Mouse (Mus musculus) CH12.LX (cell line): Measurements from ENCODE around the gene H2-DMa. TPM values are rescaled to one million over a fixed set of nuclear protein-coding genes. Genes with fewer than 3 reads are reported as not detected.

Experiments used
- DNase-seq: peaks from one replicate; pipeline ENCODE4 v3.0.0-alpha.2; 2013; ENCODE audit errors: extremely low read depth
- H3K27ac ChIP-seq: 2 replicates; pipeline ENCODE4 v1.5.1; 2012; ENCODE audit warnings: low read depth, mild to moderate bottlenecking, control low read depth, moderate library complexity; ENCODE audit not compliant: insufficient read depth
- H3K27me3 ChIP-seq: replicated peaks from 2 replicates; pipeline ENCODE3; 2012; ENCODE audit warnings: inconsistent platforms
- H3K36me3 ChIP-seq, 2 experiments: replicated peaks in 1 of 2; 2 replicates each; pipeline versions ENCODE3 to v1.6.1; 2012; ENCODE audit warnings: inconsistent platforms in 1 of 2, low read length in 1 of 2, mild to moderate bottlenecking in 1 of 2, mixed read lengths in 1 of 2, moderate library complexity in 1 of 2; ENCODE audit not compliant: control insufficient read depth in 1 of 2, insufficient read depth in 1 of 2
- H3K4me1 ChIP-seq, 2 experiments: 2 replicates each; pipeline ENCODE4 v1.6.1; 2012; ENCODE audit warnings: inconsistent platforms in 1 of 2, moderate library complexity in 1 of 2; ENCODE audit not compliant: insufficient read depth in 2 of 2, control insufficient read depth in 1 of 2
- H3K4me2 ChIP-seq: 2 replicates; pipeline ENCODE4 v1.6.1; 2012; ENCODE audit warnings: low read depth, mild to moderate bottlenecking, control low read depth; ENCODE audit not compliant: poor library complexity, insufficient read depth, severe bottlenecking
- H3K4me3 ChIP-seq, 3 experiments: fragments of 150-350 bp in 1 of 3; sonication (generic) in 1 of 3; replicated peaks in 1 of 3; 2 replicates each; pipeline versions ENCODE3 to v1.5.1; 2011 to 2012; ENCODE audit warnings: low read depth in 2 of 3, low read length in 2 of 3, mild to moderate bottlenecking in 2 of 3, moderate library complexity in 2 of 3, control low read depth in 1 of 3, improper control_type of control experiment in 1 of 3, inconsistent platforms in 1 of 3, mixed read lengths in 1 of 3; ENCODE audit not compliant: poor library complexity in 1 of 3
- H3K79me2 ChIP-seq: replicated peaks from 2 replicates; pipeline ENCODE4 v1.6.1; 2012; ENCODE audit warnings: mild to moderate bottlenecking, moderate library complexity; ENCODE audit not compliant: control insufficient read depth, poor library complexity, insufficient read depth, severe bottlenecking; ENCODE audit errors: extremely low read depth
- H3K9ac ChIP-seq: 2 replicates; pipeline ENCODE4 v1.6.1; 2012; ENCODE audit warnings: low read depth, mild to moderate bottlenecking, control low read depth, moderate library complexity; ENCODE audit not compliant: insufficient read depth
- H3K9me3 ChIP-seq: replicated peaks from 2 replicates; pipeline ENCODE3; 2012; ENCODE audit warnings: low read length, inconsistent platforms, mixed read lengths
- BHLHE40 ChIP-seq: IDR thresholded peaks from 2 replicates; pipeline ENCODE4 v1.6.1; 2011; ENCODE audit warnings: mild to moderate bottlenecking, low read depth, low read length, improper control_type of control experiment
- CHD1 ChIP-seq: IDR thresholded peaks from 2 replicates; pipeline ENCODE4 v1.6.1; 2012; ENCODE audit warnings: low read depth, low read length, improper control_type of control experiment, inconsistent platforms
- CHD2 ChIP-seq: IDR thresholded peaks from 2 replicates; pipeline ENCODE4 v1.6.1; 2011; ENCODE audit warnings: low read length, improper control_type of control experiment
- CTCF ChIP-seq, 2 experiments: IDR thresholded peaks in 1 of 2; conservative IDR thresholded peaks in 1 of 2; 2 replicates each; pipeline ENCODE4 v1.5.1; 2011 to 2012; ENCODE audit warnings: low read depth in 2 of 2, low read length in 2 of 2, improper control_type of control experiment in 1 of 2, inconsistent platforms in 1 of 2, mild to moderate bottlenecking in 1 of 2, moderate library complexity in 1 of 2
- E2F4 ChIP-seq: IDR thresholded peaks from 2 replicates; pipeline ENCODE4 v1.6.1; 2011; ENCODE audit warnings: low read depth, low read length, improper control_type of control experiment; ENCODE audit not compliant: insufficient replicate concordance
- ELF1 ChIP-seq: IDR thresholded peaks from 2 replicates; pipeline ENCODE4 v1.6.1; 2014; ENCODE audit warnings: low read depth, mild to moderate bottlenecking, inconsistent platforms, low read length, improper control_type of control experiment
- EP300 ChIP-seq: IDR thresholded peaks from 2 replicates; pipeline ENCODE4 v1.6.1; 2011; ENCODE audit warnings: low read length, improper control_type of control experiment
- ETS1 ChIP-seq: conservative IDR thresholded peaks from 2 replicates; pipeline ENCODE4 v1.6.1; 2012; ENCODE audit warnings: low read depth, mild to moderate bottlenecking, inconsistent platforms, low read length, improper control_type of control experiment, moderate library complexity
- GABPA ChIP-seq: IDR thresholded peaks from 2 replicates; pipeline ENCODE4 v1.6.1; 2012; ENCODE audit warnings: low read depth, low read length, improper control_type of control experiment, inconsistent platforms; ENCODE audit not compliant: insufficient replicate concordance
- IRF4 ChIP-seq: IDR thresholded peaks from 2 replicates; pipeline ENCODE4 v1.6.1; 2014; ENCODE audit warnings: low read depth, mild to moderate bottlenecking, inconsistent platforms, low read length, improper control_type of control experiment
- JUN ChIP-seq: IDR thresholded peaks from 2 replicates; pipeline ENCODE4 v1.6.1; 2011; ENCODE audit warnings: low read depth, mild to moderate bottlenecking, low read length, improper control_type of control experiment, moderate library complexity; ENCODE audit not compliant: insufficient read depth
- JUND ChIP-seq: conservative IDR thresholded peaks from 2 replicates; pipeline ENCODE4 v1.6.1; 2011; ENCODE audit warnings: low read depth, low read length, improper control_type of control experiment
- KAT2A ChIP-seq: IDR thresholded peaks from 2 replicates; pipeline ENCODE4 v1.6.1; 2012; ENCODE audit warnings: low read length, improper control_type of control experiment, inconsistent platforms; ENCODE audit not compliant: insufficient replicate concordance
- MAX ChIP-seq: IDR thresholded peaks from 2 replicates; pipeline ENCODE4 v1.6.1; 2011; ENCODE audit warnings: low read length, improper control_type of control experiment
- MYC ChIP-seq: IDR thresholded peaks from 2 replicates; pipeline ENCODE4 v1.6.1; 2011; ENCODE audit warnings: low read depth, mild to moderate bottlenecking, improper control_type of control experiment, low read length
- NRF1 ChIP-seq: IDR thresholded peaks from 2 replicates; pipeline ENCODE4 v1.6.1; 2014; ENCODE audit warnings: low read depth, mild to moderate bottlenecking, inconsistent platforms, low read length, improper control_type of control experiment, moderate library complexity
- RAD21 ChIP-seq: IDR thresholded peaks from 2 replicates; pipeline ENCODE4 v1.6.1; 2011; ENCODE audit warnings: low read depth, mild to moderate bottlenecking, low read length, improper control_type of control experiment, moderate library complexity
- RCOR1 ChIP-seq: conservative IDR thresholded peaks from 2 replicates; pipeline ENCODE4 v1.6.1; 2012; ENCODE audit warnings: low read depth, mild to moderate bottlenecking, inconsistent platforms, low read length, improper control_type of control experiment
- SIN3A ChIP-seq: IDR thresholded peaks from 2 replicates; pipeline ENCODE4 v1.6.1; 2012; ENCODE audit warnings: low read length, improper control_type of control experiment, inconsistent platforms
- SMC3 ChIP-seq: IDR thresholded peaks from 2 replicates; pipeline ENCODE4 v1.6.1; 2011; ENCODE audit warnings: low read depth, low read length, improper control_type of control experiment
- TBP ChIP-seq: conservative IDR thresholded peaks from 2 replicates; pipeline ENCODE4 v1.6.1; 2011; ENCODE audit warnings: low read depth, low read length, improper control_type of control experiment
- TCF12 ChIP-seq: IDR thresholded peaks from 2 replicates; pipeline ENCODE4 v1.6.1; 2014; ENCODE audit warnings: low read depth, mild to moderate bottlenecking, inconsistent platforms, low read length, improper control_type of control experiment
- USF1 ChIP-seq: IDR thresholded peaks from 2 replicates; pipeline ENCODE4 v1.6.1; 2014; ENCODE audit warnings: low read depth, mild to moderate bottlenecking, inconsistent platforms, low read length, improper control_type of control experiment
- ZKSCAN1 ChIP-seq: IDR thresholded peaks from 2 replicates; pipeline ENCODE4 v1.6.1; 2012; ENCODE audit warnings: low read depth, inconsistent platforms, low read length, improper control_type of control experiment, borderline replicate concordance
- ZMIZ1 ChIP-seq: IDR thresholded peaks from 2 replicates; pipeline ENCODE4 v1.6.1; 2012; ENCODE audit warnings: low read depth, mild to moderate bottlenecking, inconsistent platforms, low read length, improper control_type of control experiment
- ZNF384 ChIP-seq: IDR thresholded peaks from 2 replicates; pipeline ENCODE4 v1.6.1; 2012; ENCODE audit warnings: low read depth, low read length, improper control_type of control experiment, inconsistent platforms
- dilution Hi-C: fragments of 300-500 bp; cut with MboI; formaldehyde crosslinking; loops from 2 replicates; pipeline ENCODE4 v1.14.3; 2020; ENCODE audit warnings: low sequenced_read_pairs; ENCODE audit not compliant: extremely low pct_unique_long_range_greater_than_20kb, extremely low pct_ligation_motif_present
- in situ Hi-C: fragments of 300-500 bp; cut with MboI; formaldehyde crosslinking; loops from 3 replicates; pipeline ENCODE4 v1.14.3; 2019; ENCODE audit warnings: low sequenced_read_pairs, low pct_ligation_motif_present, low pct_unique_long_range_greater_than_20kb, mixed read lengths
- polyA plus RNA-seq: library from polyadenylated mRNA; unstranded; fragments of >175 nt; gene quantifications from 2 replicates; pipeline ENCODE4 v1.2.1, GENCODE M21; 2012; ENCODE audit warnings: low read depth; ENCODE audit not compliant: insufficient read length
- total RNA-seq, 2 experiments: library from RNA; depleted of rRNA; stranded (reverse); fragments of 300-350 nt in 1 of 2; fragments of >200 nt in 1 of 2; gene quantifications; 2 replicates each; pipeline ENCODE4 v1.2.3; 2012 to 2014

H2-DMa gene
- total and polyA plus RNA-seq, 3 experiments: 67.7 to 119 (median 112) TPM

DNA sequence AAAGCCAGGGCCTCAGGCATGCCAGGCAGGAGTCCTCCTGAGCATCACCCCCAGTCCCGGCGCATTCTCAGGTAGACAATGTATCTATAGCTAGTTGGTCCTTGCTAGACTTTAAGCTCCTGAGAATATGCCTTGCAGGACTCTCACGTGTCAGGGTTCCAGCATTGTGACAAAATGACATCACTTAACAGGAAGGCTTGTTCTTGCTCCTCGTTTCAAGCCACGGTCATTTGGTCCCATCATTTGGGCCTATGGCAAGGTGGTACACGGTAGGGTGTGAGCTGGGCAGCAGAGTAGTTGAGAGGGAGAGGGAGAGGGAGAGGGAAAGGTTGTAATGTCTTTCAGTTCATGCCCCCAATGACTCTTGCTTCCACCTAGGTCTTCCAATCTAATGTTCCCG, 12.6 kb downstream of the H2-DMa start (continued):
- TF ChIP-seq ZKSCAN1 (no peak), ELF1 (no peak)
- TF ChIP-seq, all 38 proteins: peak for 0

DNA sequence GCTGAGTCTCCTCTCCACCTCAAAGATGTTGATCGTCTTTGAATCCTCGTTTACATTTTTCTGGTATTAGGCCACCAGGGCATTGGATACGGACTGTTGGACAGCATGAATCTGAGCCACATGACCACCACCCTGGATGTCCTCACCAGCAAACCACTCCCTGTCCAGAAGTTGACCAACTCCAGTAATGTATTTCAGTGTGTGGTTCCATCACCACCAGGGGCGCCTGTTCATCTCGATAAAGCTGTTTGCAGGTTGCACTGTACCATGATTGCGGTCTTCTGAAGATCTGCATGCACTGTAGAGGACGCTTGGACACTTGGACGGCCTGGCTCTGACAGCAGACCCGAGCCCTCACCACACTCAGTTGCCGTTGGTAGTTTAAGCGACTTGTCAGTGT, 13.9 kb downstream of the H2-DMa start:
- no peak for DNase-seq
- Histone ChIP-seq H3K4me3 (no peak overlapping the region), H3K9ac (no peak overlapping the region), H3K27me3 (no peaks in the 10 kb centered on the region), H3K79me2 (no peaks in the 10 kb centered on the region), H3K9me3 (no peaks in the 10 kb centered on the region)
- dilution Hi-C loops (no loop called here), in situ Hi-C loops (no loop called here)
- no peak for TF ChIP-seq ELF1
- TF ChIP-seq USF1: no peak
- peak; percentile 28 to 59 for TF ChIP-seq CTCF (conservative IDR thresholded peaks at IDR 0.05 in 1 of 2, IDR thresholded peaks at IDR 0.05 in 1 of 2; ENCODE audit: low read depth in 2 of 2, low read length in 2 of 2)
- no peak for TF ChIP-seq ZMIZ1
- TF ChIP-seq ZNF384: no peak
- TF ChIP-seq SIN3A: no peak
- 0 out of 2 replicates have a peak, but pooled peaks have one; percentile 3 for TF ChIP-seq SMC3
- no peak; the same call in 1 of the 2 replicates for TF ChIP-seq RAD21
- no peak for TF ChIP-seq GABPA
- TF ChIP-seq E2F4: no peak
- TF ChIP-seq, all 38 proteins: peak for 2
- Histone ChIP-seq H3K4me2 (no peak overlapping the region), H3K36me3 (peaks cover 2 to 27% of the 10 kb centered on the region in 2 experiments), H3K4me1 (peaks cover 0 to 35% of the 10 kb centered on the region in 2 experiments; a peak in 3 of 4 replicates), H3K27ac (no peak overlapping the region)

DNA sequence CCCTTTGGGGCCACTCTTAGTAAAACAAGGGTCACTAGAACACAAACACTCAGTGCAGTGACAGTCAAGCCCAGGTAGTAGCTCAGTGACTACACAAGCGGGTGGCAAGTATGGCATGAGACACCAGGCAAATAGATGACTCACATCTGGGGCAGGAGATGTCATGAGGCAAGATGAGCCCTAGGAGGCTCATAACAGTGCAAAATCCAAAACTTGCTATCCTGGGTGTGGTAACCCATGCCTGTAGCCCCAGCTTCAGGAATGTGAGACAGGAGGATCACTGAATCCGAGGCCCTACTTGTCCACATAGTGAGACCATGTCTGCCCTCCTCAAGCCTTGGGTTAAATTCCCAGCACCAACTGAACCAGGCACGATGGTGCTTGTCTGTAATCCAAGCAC, 15.1 kb downstream of the H2-DMa start:
- Histone ChIP-seq H3K4me1 (peaks cover 0 to 25% of the 10 kb centered on the region in 2 experiments; a peak in 3 of 4 replicates), H3K4me2 (no peak overlapping the region), H3K27ac (no peak overlapping the region), H3K9ac (no peak overlapping the region), H3K36me3 (peaks cover 6 to 29% of the 10 kb centered on the region in 2 experiments), H3K9me3 (no peaks in the 10 kb centered on the region), H3K27me3 (no peaks in the 10 kb centered on the region), H3K4me3 (no peak overlapping the region), H3K79me2 (no peaks in the 10 kb centered on the region)
- TF ChIP-seq ETS1: no peak
- TF ChIP-seq JUND: no peak
- no peak for TF ChIP-seq GABPA
- TF ChIP-seq CHD2: no peak
- TF ChIP-seq RCOR1: no peak
- TF ChIP-seq IRF4: no peak
- no peak for TF ChIP-seq KAT2A
- no peak for TF ChIP-seq TBP
- TF ChIP-seq ELF1: no peak
- no peak for TF ChIP-seq EP300
- TF ChIP-seq ZNF384: no peak
- no peak for TF ChIP-seq MAX
- TF ChIP-seq SIN3A: no peak
- no peak for TF ChIP-seq TCF12
- TF ChIP-seq NRF1: no peak
- no peak for TF ChIP-seq CHD1
- TF ChIP-seq BHLHE40: no peak
- no peak for TF ChIP-seq MYC
- TF ChIP-seq USF1: no peak
- no peak for TF ChIP-seq JUN
- dilution Hi-C loops: no loop called here
- in situ Hi-C loops: no loop called here
- DNase-seq: no peak
